ENCODE assay signal across 9 mouse cellular contexts in genomic region chr19:34879624-34880023, GRCm38 (mm10). TPM values are rescaled to one million over a fixed set of nuclear protein-coding genes. Genes with fewer than 3 reads are reported as not detected.
A peak's percentile ranks its signal among the peaks of the same experiment; 100 is the strongest.
DNase-seq lines count a peak whose midpoint lies in the region; ATAC-seq and TF ChIP-seq lines count a peak whose summit lies in the region.
"Had no signal": no experiment of that assay in that cellular context is flagged by ENCODE, and none has a peak within 500 bp of the region (broad histone marks: within the 10 kb centered on the region; RNA-seq: fewer than 3 reads in every experiment).

No protein-coding gene starts in this region.

- H3K4me3 ChIP-seq in kidney, embryonic 16.5 days (ENCODE audit: low read length), result peak overlapping the region; percentile 88
- H3K4me3 ChIP-seq in embryonic facial prominence, embryonic 12.5 days, result peak overlapping the region; percentile 87
- H3K4me3 ChIP-seq in hindbrain, embryonic 15.5 days, result peak overlapping the region; percentile 68
- H3K4me3 ChIP-seq in midbrain, postnatal 0 days (ENCODE audit: low read depth, low read length), result peak overlapping the region; percentile 97

- H3K9ac ChIP-seq in kidney, embryonic 16.5 days (replicated peaks; ENCODE audit: low read length), result peak overlapping the region; percentile 97
- H3K9ac ChIP-seq in embryonic facial prominence, embryonic 12.5 days, result peak overlapping the region; percentile 93
- H3K9ac ChIP-seq in hindbrain, embryonic 15.5 days, result peak overlapping the region; percentile 97
- peak overlapping the region; percentile 96; the same call in 1 of the 2 replicates for H3K9ac ChIP-seq in midbrain, postnatal 0 days (replicated peaks; ENCODE audit: low read length, poor library complexity, severe bottlenecking)

- H3K9me3 ChIP-seq in kidney, embryonic 16.5 days (ENCODE audit: low read length), result no peaks in the 10 kb centered on the region
- H3K9me3 ChIP-seq in embryonic facial prominence, embryonic 12.5 days, result no peaks in the 10 kb centered on the region
- no peaks in the 10 kb centered on the region for H3K9me3 ChIP-seq in hindbrain, embryonic 15.5 days
- H3K9me3 ChIP-seq in midbrain, postnatal 0 days (ENCODE audit: low read length), result no peaks in the 10 kb centered on the region

- 17% methylated on average over 6 of the region's 6 CpGs for WGBS in kidney, embryonic 16.5 days
- 25% methylated on average over 6 of the region's 6 CpGs for WGBS in embryonic facial prominence, embryonic 12.5 days
- WGBS in hindbrain, embryonic 15.5 days, result 22% methylated on average over 6 of the region's 6 CpGs
- 18% methylated on average over 6 of the region's 6 CpGs for WGBS in midbrain, postnatal 0 days

- peak overlapping the region; percentile 99 for H3K27ac ChIP-seq in kidney, embryonic 16.5 days (ENCODE audit: low read length)
- peak overlapping the region; percentile 97 for H3K27ac ChIP-seq in embryonic facial prominence, embryonic 12.5 days
- H3K27ac ChIP-seq in hindbrain, embryonic 15.5 days (replicated peaks), result peak overlapping the region; percentile 99
- peak overlapping the region; percentile 97 for H3K27ac ChIP-seq in midbrain, postnatal 0 days (ENCODE audit: low read depth, low read length)

- H3K27me3 ChIP-seq in kidney, embryonic 16.5 days (ENCODE audit: insufficient read depth, low read length), result no peaks in the 10 kb centered on the region
- H3K27me3 ChIP-seq in embryonic facial prominence, embryonic 12.5 days, result no peaks in the 10 kb centered on the region
- H3K27me3 ChIP-seq in hindbrain, embryonic 15.5 days, result no peaks in the 10 kb centered on the region
- H3K27me3 ChIP-seq in midbrain, postnatal 0 days (ENCODE audit: insufficient read depth, low read length), result no peaks in the 10 kb centered on the region
- H3K27me3 ChIP-seq: Patski had no signal

- peaks cover 17% of the 10 kb centered on the region for H3K4me1 ChIP-seq in kidney, embryonic 16.5 days (ENCODE audit: insufficient read depth, low read length)
- peaks cover 13% of the 10 kb centered on the region; the same call in 1 of the 2 replicates for H3K4me1 ChIP-seq in embryonic facial prominence, embryonic 12.5 days
- H3K4me1 ChIP-seq in hindbrain, embryonic 15.5 days (replicated peaks), result peaks cover 23% of the 10 kb centered on the region
- H3K4me1 ChIP-seq in midbrain, postnatal 0 days (ENCODE audit: insufficient read depth, low read length), result 0 out of 2 replicates have a peak, but pooled peaks cover 5% of the 10 kb centered on the region

- no peak for ATAC-seq in kidney, embryonic 16.5 days (ENCODE audit: low FRiP score, low TSS enrichment)
- no peak for ATAC-seq in embryonic facial prominence, embryonic 12.5 days (ENCODE audit: insufficient number of reproducible peaks, insufficient read depth, low FRiP score, low TSS enrichment)
- no peak for ATAC-seq in hindbrain, embryonic 15.5 days (ENCODE audit: low FRiP score, low read depth)
- ATAC-seq in midbrain, postnatal 0 days (ENCODE audit: low FRiP score), result no peak

- DNase-seq in kidney, adult 9 months, result no peak
- no peak for DNase-seq in midbrain, postnatal 0 days (ENCODE audit: low spot score)
- no peak for DNase-seq in retina, embryonic 14.5 days (ENCODE audit: low spot score)
- no peak for DNase-seq in adrenal gland, adult 8-10 months
- no peak for DNase-seq in kidney, postnatal 36 days

- H3K4me2 ChIP-seq in kidney, embryonic 16.5 days (replicated peaks; ENCODE audit: low read depth, low read length), result peak overlapping the region; percentile 73
- H3K4me2 ChIP-seq in embryonic facial prominence, embryonic 12.5 days (replicated peaks), result peak overlapping the region; percentile 65
- peak overlapping the region; percentile 74 for H3K4me2 ChIP-seq in hindbrain, embryonic 15.5 days
- H3K4me2 ChIP-seq in midbrain, postnatal 0 days (ENCODE audit: low read depth, low read length, poor library complexity, severe bottlenecking), result peak overlapping the region; percentile 73

- no peaks in the 10 kb centered on the region for H3K36me3 ChIP-seq in kidney, embryonic 16.5 days (ENCODE audit: insufficient read depth, low read length)
- no peaks in the 10 kb centered on the region for H3K36me3 ChIP-seq in embryonic facial prominence, embryonic 12.5 days
- H3K36me3 ChIP-seq in hindbrain, embryonic 15.5 days, result no peaks in the 10 kb centered on the region
- no peaks in the 10 kb centered on the region for H3K36me3 ChIP-seq in midbrain, postnatal 0 days (ENCODE audit: insufficient read depth, low read length)

- no peak for TF ChIP-seq CTCF in midbrain, postnatal 0 days (IDR thresholded peaks at IDR 0.05)

RNA-seq across cellular contexts. Expression of gene Pank1, which starts 0.4 kb away (rescaled TPM):
- polyA plus RNA-seq in kidney, embryonic 16.5 days (2015; fragmentation: Nextera tagmentation; extraction: Ambion mirVana), result 7.4 and 7.8 TPM in 2 replicates
- polyA plus RNA-seq in embryonic facial prominence, embryonic 12.5 days (2016; fragmentation: Nextera tagmentation; extraction: Ambion mirVana), result 8.5 and 9.6 TPM in 2 replicates
- polyA plus RNA-seq in hindbrain, embryonic 15.5 days (2015; fragmentation: Nextera tagmentation; extraction: Ambion mirVana), result 10.3 and 10.4 TPM in 2 replicates
- 13.9 and 15.8 TPM in 2 replicates for total RNA-seq in midbrain, postnatal 0 days (2014; rRNA removed)
- polyA plus RNA-seq in midbrain, postnatal 0 days (2015; fragmentation: Nextera tagmentation; extraction: Ambion mirVana), result 6.5 and 6.6 TPM in 2 replicates
- total RNA-seq in adrenal gland, adult 8-10 months (2022), result 10 to 100 TPM; 39.0 to 70.9 (median 46.7) TPM

RNA-seq across cellular contexts. Expression of gene Kif20b, which starts 42.5 kb away (rescaled TPM):
- polyA plus RNA-seq in kidney, embryonic 16.5 days (2015; fragmentation: Nextera tagmentation; extraction: Ambion mirVana), result 61.2 and 61.5 TPM in 2 replicates
- 65.8 and 80.0 TPM in 2 replicates for polyA plus RNA-seq in embryonic facial prominence, embryonic 12.5 days (2016; fragmentation: Nextera tagmentation; extraction: Ambion mirVana)
- 12.1 and 15.9 TPM in 2 replicates for polyA plus RNA-seq in hindbrain, embryonic 15.5 days (2015; fragmentation: Nextera tagmentation; extraction: Ambion mirVana)
- 0.94 and 11.3 TPM in 2 replicates for total RNA-seq in midbrain, postnatal 0 days (2014; rRNA removed)
- 3.4 and 3.9 TPM in 2 replicates for polyA plus RNA-seq in midbrain, postnatal 0 days (2015; fragmentation: Nextera tagmentation; extraction: Ambion mirVana)
- 1 to 10 TPM; 2.0 to 3.5 (median 2.6) TPM for total RNA-seq in adrenal gland, adult 8-10 months (2022)
